Mouse (Mus musculus): ENCODE measurements around the gene Katnbl1.

- TF ChIP-seq CTCF (IDR thresholded peaks at IDR 0.05; ENCODE audit: extremely low read depth, insufficient read length, insufficient replicate concordance, low read depth, low read length) (no peak), POLR2A (IDR thresholded peaks at IDR 0.05; ENCODE audit: low read depth, low read length) (no peak)
Observed at GRCm38 (mm10) chr2:112460557-112460956, 81.5 kb downstream of the Katnbl1 start.

All from small intestine, adult 2 months (tissue).